Mouse (Mus musculus) thymus, postnatal 10 days (tissue): ENCODE results near the gene Clrn2.
A peak's percentile ranks its signal among the peaks of the same experiment; 100 is the strongest.
"Not testable (repeated sequence)": the region's sequence is repeated elsewhere in the genome, so short reads cannot be mapped to it uniquely, and the experiment has no call there.

Source experiments
- DNase-seq, 2 experiments: peaks; one replicate each; pipeline ENCODE4 v3.0.0; 2021; ENCODE audit warnings: low spot score in 2 of 2

Gene Clrn2

GRCm38 (mm10) chr5:45453451-45453850, at the start of gene Clrn2:
Gene Clrn2, plus strand, starts transcription at chr5:45453751.
- no peak for DNase-seq

- no peak for DNase-seq
Observed at GRCm38 (mm10) chr5:45406129-45406528, 47.4 kb upstream of the Clrn2 start.

GRCm38 (mm10) chr5:45416478-45416877, 37.1 kb upstream of the Clrn2 start:
- DNase-seq, result no peak

- no peak for DNase-seq
Observed at GRCm38 (mm10) chr5:45417859-45418443, 35.6 kb upstream of the Clrn2 start.

GRCm38 (mm10) chr5:45419841-45420638, 33.5 kb upstream of the Clrn2 start:
- peak in 1 of 2 experiments; percentile 19 for DNase-seq

- no peak for DNase-seq
Observed at GRCm38 (mm10) chr5:45421881-45422844, 31.4 kb upstream of the Clrn2 start.

GRCm38 (mm10) chr5:45424021-45424886, 29.3 kb upstream of the Clrn2 start:
- peak in 1 of 2 experiments; percentile 32 for DNase-seq

GRCm38 (mm10) chr5:45425771-45426170, 27.8 kb upstream of the Clrn2 start:
- not testable (repeated sequence) for DNase-seq

GRCm38 (mm10) chr5:45426416-45427034, 27.0 kb upstream of the Clrn2 start:
- no peak for DNase-seq

GRCm38 (mm10) chr5:45427891-45428290, 25.7 kb upstream of the Clrn2 start:
- no peak for DNase-seq

GRCm38 (mm10) chr5:45435967-45436950, 17.3 kb upstream of the Clrn2 start:
- DNase-seq, result no peak

GRCm38 (mm10) chr5:45437826-45438225, 15.7 kb upstream of the Clrn2 start:
- DNase-seq, result no peak

- DNase-seq, result no peak
Observed at GRCm38 (mm10) chr5:45438301-45438700, 15.2 kb upstream of the Clrn2 start.

- DNase-seq, result no peak
Observed at GRCm38 (mm10) chr5:45441124-45441523, 12.4 kb upstream of the Clrn2 start.

- no peak for DNase-seq
Observed at GRCm38 (mm10) chr5:45441745-45442144, 11.8 kb upstream of the Clrn2 start.

- no peak for DNase-seq
Observed at GRCm38 (mm10) chr5:45444130-45444832, 9.3 kb upstream of the Clrn2 start.

GRCm38 (mm10) chr5:45448676-45449075, 4.9 kb upstream of the Clrn2 start:
- DNase-seq, result no peak

- DNase-seq, result no peak
Observed at GRCm38 (mm10) chr5:45449206-45449605, 4.3 kb upstream of the Clrn2 start.
